Mouse (Mus musculus): ENCODE measurements around the gene Xirp1. TPM values are rescaled to one million over a fixed set of nuclear protein-coding genes. Genes with fewer than 3 reads are reported as not detected.
"Not testable (repeated sequence)": the region's sequence is repeated elsewhere in the genome, so short reads cannot be mapped to it uniquely, and the experiment has no call there.

Xirp1 gene
- total RNA-seq, 4 experiments from 2014 or later, result 0.06 to 0.25 (median 0.10) TPM

- peak in 1 of 2 experiments; percentile 83 for DNase-seq (ENCODE audit: low spot score in 2 of 2)
Measured at GRCm38 (mm10) chr9:120020285-120020890, 3.0 kb downstream of the Xirp1 start.

- DNase-seq (ENCODE audit: low spot score in 2 of 2), result no peak
Measured at GRCm38 (mm10) chr9:120016956-120017355, 6.4 kb downstream of the Xirp1 start.

GRCm38 (mm10) chr9:120014828-120015227, 8.6 kb downstream of the Xirp1 start:
- DNase-seq (ENCODE audit: low spot score in 2 of 2), result no peak

GRCm38 (mm10) chr9:120013251-120013820, 10.1 kb downstream of the Xirp1 start:
- no peak for DNase-seq (ENCODE audit: low spot score in 2 of 2)

- DNase-seq (ENCODE audit: low spot score in 2 of 2), result no peak
Measured at GRCm38 (mm10) chr9:120012781-120013180, 10.6 kb downstream of the Xirp1 start.

GRCm38 (mm10) chr9:120012161-120012560, 11.2 kb downstream of the Xirp1 start:
- DNase-seq (ENCODE audit: low spot score in 2 of 2), result not testable (repeated sequence)

- DNase-seq (ENCODE audit: low spot score in 2 of 2), result peak; percentile 83 to 85
Measured at GRCm38 (mm10) chr9:120011533-120011932, 11.9 kb downstream of the Xirp1 start.

GRCm38 (mm10) chr9:120010781-120011511, 12.5 kb downstream of the Xirp1 start:
- DNase-seq (ENCODE audit: low spot score in 2 of 2), result peak; percentile 94 to 98

GRCm38 (mm10) chr9:120009871-120010270, 13.5 kb downstream of the Xirp1 start:
- no peak for DNase-seq (ENCODE audit: low spot score in 2 of 2)

- no peak for DNase-seq (ENCODE audit: low spot score in 2 of 2)
Measured at GRCm38 (mm10) chr9:120009226-120009841, 14.1 kb downstream of the Xirp1 start.

GRCm38 (mm10) chr9:120007833-120008232, 15.6 kb downstream of the Xirp1 start:
- no peak for DNase-seq (ENCODE audit: low spot score in 2 of 2)

- no peak for DNase-seq (ENCODE audit: low spot score in 2 of 2)
Measured at GRCm38 (mm10) chr9:120005936-120006335, 17.5 kb downstream of the Xirp1 start.

- no peak for DNase-seq (ENCODE audit: low spot score in 2 of 2)
Measured at GRCm38 (mm10) chr9:120002893-120003292, 20.5 kb downstream of the Xirp1 start.

- peak in 1 of 2 experiments; percentile 52 for DNase-seq (ENCODE audit: low spot score in 2 of 2)
Measured at GRCm38 (mm10) chr9:120001945-120002725, 21.3 kb downstream of the Xirp1 start.

GRCm38 (mm10) chr9:120000761-120001160, 22.6 kb downstream of the Xirp1 start:
- DNase-seq (ENCODE audit: low spot score in 2 of 2), result no peak

GRCm38 (mm10) chr9:119999636-120000035, 23.8 kb downstream of the Xirp1 start:
- DNase-seq (ENCODE audit: low spot score in 2 of 2), result no peak

- DNase-seq (ENCODE audit: low spot score in 2 of 2), result no peak
Measured at GRCm38 (mm10) chr9:119998776-119999175, 24.6 kb downstream of the Xirp1 start.

- DNase-seq (ENCODE audit: low spot score in 2 of 2), result no peak
Measured at GRCm38 (mm10) chr9:119996080-119996479, 27.3 kb downstream of the Xirp1 start.

GRCm38 (mm10) chr9:119994207-119994606, 29.2 kb downstream of the Xirp1 start:
- DNase-seq (ENCODE audit: low spot score in 2 of 2), result no peak

GRCm38 (mm10) chr9:119993092-119993844, 30.1 kb downstream of the Xirp1 start:
- no peak for DNase-seq (ENCODE audit: low spot score in 2 of 2)

GRCm38 (mm10) chr9:119991310-119991709, 32.1 kb downstream of the Xirp1 start:
- no peak for DNase-seq (ENCODE audit: low spot score in 2 of 2)
